ENCODE assay signal across 7 mouse cellular contexts in the genomic region with DNA sequence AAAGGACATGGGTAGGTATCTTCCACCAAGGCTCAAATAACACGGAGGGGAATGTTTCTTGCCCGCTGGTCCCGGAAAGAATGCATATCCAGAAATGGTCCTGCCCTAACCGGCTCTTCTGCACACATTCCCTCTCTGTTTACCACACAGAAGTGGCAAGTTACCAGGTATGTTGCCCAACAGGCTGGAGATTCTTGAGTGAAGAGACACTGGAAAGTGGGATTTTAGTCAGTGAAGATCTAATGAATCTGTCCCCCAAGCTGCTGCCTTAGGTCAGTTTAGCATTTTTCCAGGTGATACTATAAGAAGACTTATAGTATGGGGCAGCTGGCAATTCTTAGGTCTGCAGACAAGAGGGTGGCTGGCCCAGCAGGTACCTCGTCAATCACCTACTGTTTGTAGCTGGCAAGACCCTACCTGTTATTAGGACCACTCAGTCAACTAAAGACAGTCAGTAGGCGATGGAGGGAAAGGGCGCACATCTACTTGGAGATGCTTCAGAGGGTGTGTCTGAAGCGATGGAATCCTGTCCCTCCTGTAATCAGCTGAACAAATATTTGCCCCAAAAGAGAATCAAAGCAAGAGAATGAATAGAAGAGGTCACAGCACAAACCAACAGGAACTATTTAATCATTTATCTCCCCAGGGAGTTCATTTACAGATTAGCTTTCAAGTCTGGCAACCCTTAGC. TPM values are rescaled to one million over a fixed set of nuclear protein-coding genes. Genes with fewer than 3 reads are reported as not detected.
DNase-seq lines count a peak whose midpoint lies in the region; ATAC-seq lines count a peak whose summit lies in the region.

No protein-coding gene starts in this region.

- peak overlapping the region; percentile 76 for H3K4me3 ChIP-seq in forebrain, embryonic 13.5 days
- peak overlapping the region; percentile 80 for H3K4me3 ChIP-seq in liver, embryonic 11.5 days (ENCODE audit: low read depth, low read length)
- H3K4me3 ChIP-seq in neural tube, embryonic 15.5 days (replicated peaks) = peak overlapping the region; percentile 65

- peak overlapping the region; percentile 95 for H3K9ac ChIP-seq in forebrain, embryonic 13.5 days
- no peak overlapping the region for H3K9ac ChIP-seq in liver, embryonic 11.5 days (ENCODE audit: low read depth, low read length)
- H3K9ac ChIP-seq in neural tube, embryonic 15.5 days (replicated peaks) = peak overlapping the region; percentile 75; the same call in 1 of the 2 replicates

- peak; percentile 42 for DNase-seq in urinary bladder, postnatal 25 days (ENCODE audit: low spot score)
- DNase-seq in urinary bladder, adult 2 months (ENCODE audit: low spot score) = no peak
- no peak for DNase-seq in liver, embryonic 11.5 days (ENCODE audit: low spot score)
- no peak for DNase-seq in spleen, adult 18-20 months
- no peak for DNase-seq in T-cell, adult 2 months (ENCODE audit: low spot score)

- peaks cover 15% of the 10 kb centered on the region; the same call in 1 of the 2 replicates for H3K36me3 ChIP-seq in forebrain, embryonic 13.5 days (ENCODE audit: poor library complexity, severe bottlenecking)
- peaks cover 5% of the 10 kb centered on the region; the same call in 1 of the 2 replicates for H3K36me3 ChIP-seq in liver, embryonic 11.5 days (ENCODE audit: control insufficient read depth, insufficient read depth, low read length)
- H3K36me3 ChIP-seq in neural tube, embryonic 15.5 days = 0 out of 2 replicates have a peak, but pooled peaks cover 8% of the 10 kb centered on the region

- peaks cover 62% of the 10 kb centered on the region for H3K4me1 ChIP-seq in forebrain, embryonic 13.5 days
- peaks cover 62% of the 10 kb centered on the region for H3K4me1 ChIP-seq in liver, embryonic 11.5 days (replicated peaks; ENCODE audit: control insufficient read depth, insufficient read depth, low read length)
- H3K4me1 ChIP-seq in neural tube, embryonic 15.5 days = peaks cover 68% of the 10 kb centered on the region

- no peaks in the 10 kb centered on the region for H3K9me3 ChIP-seq in forebrain, embryonic 13.5 days (replicated peaks)
- H3K9me3 ChIP-seq in liver, embryonic 11.5 days (ENCODE audit: control insufficient read depth, low read length) = no peaks in the 10 kb centered on the region
- H3K9me3 ChIP-seq in neural tube, embryonic 15.5 days (replicated peaks) = no peaks in the 10 kb centered on the region

- ATAC-seq in forebrain, embryonic 13.5 days = no peak
- ATAC-seq in liver, embryonic 11.5 days (replicated peaks; ENCODE audit: low FRiP score) = no peak
- no peak for ATAC-seq in neural tube, embryonic 15.5 days (ENCODE audit: low FRiP score)

- no peak overlapping the region for H3K27ac ChIP-seq in forebrain, embryonic 13.5 days
- H3K27ac ChIP-seq in liver, embryonic 11.5 days (ENCODE audit: low read depth, low read length) = peak overlapping the region; percentile 49; the same call in 1 of the 2 replicates
- H3K27ac ChIP-seq in neural tube, embryonic 15.5 days (replicated peaks) = no peak overlapping the region

- H3K4me2 ChIP-seq in forebrain, embryonic 13.5 days = peak overlapping the region; percentile 74
- H3K4me2 ChIP-seq in liver, embryonic 11.5 days = peak overlapping the region; percentile 90
- H3K4me2 ChIP-seq in neural tube, embryonic 15.5 days = peak overlapping the region; percentile 80

- WGBS in forebrain, embryonic 13.5 days = 92% methylated on average over 8 of the region's 8 CpGs
- WGBS in liver, embryonic 11.5 days = 76% methylated on average over 8 of the region's 8 CpGs
- WGBS in neural tube, embryonic 15.5 days = 81% methylated on average over 8 of the region's 8 CpGs

- no peaks in the 10 kb centered on the region for H3K27me3 ChIP-seq in forebrain, embryonic 13.5 days
- H3K27me3 ChIP-seq in liver, embryonic 11.5 days (replicated peaks; ENCODE audit: control insufficient read depth, insufficient read depth, low read length) = no peaks in the 10 kb centered on the region
- no peaks in the 10 kb centered on the region for H3K27me3 ChIP-seq in neural tube, embryonic 15.5 days (replicated peaks)

RNA-seq across cellular contexts. Expression of a gene that starts 4.1 kb away (rescaled TPM):
- polyA plus RNA-seq in urinary bladder, adult 2 months (2012; rRNA removed) = 76.7 and 88.6 TPM in 2 replicates
- 155 and 164 TPM in 2 replicates for polyA plus RNA-seq in forebrain, embryonic 13.5 days (2015; fragmentation: Nextera tagmentation; extraction: Ambion mirVana)
- 61.7 and 69.3 TPM in 2 replicates for polyA plus RNA-seq in liver, embryonic 11.5 days (2014; fragmentation: Nextera tagmentation; extraction: Ambion mirVana)
- polyA plus RNA-seq in neural tube, embryonic 15.5 days (2015; fragmentation: Nextera tagmentation; extraction: Ambion mirVana) = 119 and 125 TPM in 2 replicates

RNA-seq across cellular contexts. Expression of a gene that starts 20.3 kb away (rescaled TPM):
- polyA plus RNA-seq in urinary bladder, adult 2 months (2012; rRNA removed) = 3.0 and 3.2 TPM in 2 replicates
- 102 and 103 TPM in 2 replicates for polyA plus RNA-seq in forebrain, embryonic 13.5 days (2015; fragmentation: Nextera tagmentation; extraction: Ambion mirVana)
- 107 and 118 TPM in 2 replicates for polyA plus RNA-seq in liver, embryonic 11.5 days (2014; fragmentation: Nextera tagmentation; extraction: Ambion mirVana)
- 11.1 and 26.9 TPM in 2 replicates for polyA plus RNA-seq in neural tube, embryonic 15.5 days (2015; fragmentation: Nextera tagmentation; extraction: Ambion mirVana)
